Mouse (Mus musculus): ENCODE results near the gene Zcchc7. TPM values are rescaled to one million over a fixed set of nuclear protein-coding genes. Genes with fewer than 3 reads are reported as not detected.

Gene Zcchc7
- polyA plus RNA-seq, 1 experiment from 2014 or later: 24.3 TPM

- DNase-seq (ENCODE audit: low spot score): no peak
- WGBS: 59% methylated on average over 4 of the region's 4 CpGs
- no peak overlapping the region for H3K9ac ChIP-seq (ENCODE audit: low read length)
Observed at GRCm38 (mm10) chr4:44780462-44781157, 24.9 kb downstream of the Zcchc7 start.

GRCm38 (mm10) chr4:44781494-44781893 is 25.8 kb downstream of the Zcchc7 start:
- no peak overlapping the region for H3K9ac ChIP-seq (ENCODE audit: low read length)
- no peaks in the 10 kb centered on the region for H3K36me3 ChIP-seq (ENCODE audit: control insufficient read depth, insufficient read depth, low read length)
- no peak overlapping the region for H3K4me2 ChIP-seq (ENCODE audit: low read depth, low read length, severe bottlenecking)
- H3K27ac ChIP-seq (ENCODE audit: low read depth, low read length): no peak overlapping the region
- no peak for DNase-seq (ENCODE audit: low spot score)
- H3K9me3 ChIP-seq (ENCODE audit: control insufficient read depth, low read length): no peaks in the 10 kb centered on the region
- ATAC-seq (replicated peaks; ENCODE audit: low FRiP score): no peak
- H3K27me3 ChIP-seq (ENCODE audit: control insufficient read depth, insufficient read depth, low read length): no peaks in the 10 kb centered on the region
- no peaks in the 10 kb centered on the region; the same call in 1 of the 2 replicates for H3K4me1 ChIP-seq (replicated peaks; ENCODE audit: control insufficient read depth, insufficient read depth, low read length)
- 77% methylated on average over 1 of the region's 1 CpGs for WGBS
- H3K4me3 ChIP-seq (ENCODE audit: low read depth, low read length): no peak overlapping the region

More at GRCm38 (mm10) chr4:44780462-44781157, 24.9 kb downstream of the Zcchc7 start:
- Histone ChIP-seq H3K27ac (ENCODE audit: low read depth, low read length) (no peak overlapping the region), H3K4me3 (ENCODE audit: low read depth, low read length) (no peak overlapping the region), H3K4me2 (ENCODE audit: low read depth, low read length, severe bottlenecking) (no peak overlapping the region), H3K36me3 (ENCODE audit: control insufficient read depth, insufficient read depth, low read length) (no peaks in the 10 kb centered on the region), H3K9me3 (ENCODE audit: control insufficient read depth, low read length) (no peaks in the 10 kb centered on the region), H3K27me3 (ENCODE audit: control insufficient read depth, insufficient read depth, low read length) (no peaks in the 10 kb centered on the region), H3K4me1 (replicated peaks; ENCODE audit: control insufficient read depth, insufficient read depth, low read length) (no peaks in the 10 kb centered on the region; the same call in 1 of the 2 replicates)
- no peak for ATAC-seq (replicated peaks; ENCODE audit: low FRiP score)

GRCm38 (mm10) chr4:44783566-44784292 is 28.1 kb downstream of the Zcchc7 start:
- Histone ChIP-seq H3K4me3 (ENCODE audit: low read depth, low read length) (no peak overlapping the region), H3K36me3 (ENCODE audit: control insufficient read depth, insufficient read depth, low read length) (no peaks in the 10 kb centered on the region), H3K4me2 (ENCODE audit: low read depth, low read length, severe bottlenecking) (no peak overlapping the region), H3K9ac (ENCODE audit: low read length) (no peak overlapping the region), H3K4me1 (replicated peaks; ENCODE audit: control insufficient read depth, insufficient read depth, low read length) (no peaks in the 10 kb centered on the region; the same call in 1 of the 2 replicates), H3K9me3 (ENCODE audit: control insufficient read depth, low read length) (no peaks in the 10 kb centered on the region), H3K27me3 (ENCODE audit: control insufficient read depth, insufficient read depth, low read length) (no peaks in the 10 kb centered on the region), H3K27ac (ENCODE audit: low read depth, low read length) (no peak overlapping the region)
- ATAC-seq (replicated peaks; ENCODE audit: low FRiP score) (no peak), DNase-seq (ENCODE audit: low spot score) (no peak)
- WGBS: 6% methylated on average over 6 of the region's 6 CpGs

- Histone ChIP-seq H3K27ac (ENCODE audit: low read depth, low read length) (no peak overlapping the region), H3K4me2 (ENCODE audit: low read depth, low read length, severe bottlenecking) (no peak overlapping the region), H3K9me3 (ENCODE audit: control insufficient read depth, low read length) (no peaks in the 10 kb centered on the region), H3K9ac (ENCODE audit: low read length) (no peak overlapping the region), H3K4me1 (replicated peaks; ENCODE audit: control insufficient read depth, insufficient read depth, low read length) (no peaks in the 10 kb centered on the region), H3K27me3 (ENCODE audit: control insufficient read depth, insufficient read depth, low read length) (no peaks in the 10 kb centered on the region), H3K4me3 (ENCODE audit: low read depth, low read length) (no peak overlapping the region), H3K36me3 (ENCODE audit: control insufficient read depth, insufficient read depth, low read length) (no peaks in the 10 kb centered on the region)
- ATAC-seq (replicated peaks; ENCODE audit: low FRiP score) (no peak), DNase-seq (ENCODE audit: low spot score) (no peak)
- 94% methylated on average over 1 of the region's 1 CpGs for WGBS
Observed at GRCm38 (mm10) chr4:44812855-44813254, 57.2 kb downstream of the Zcchc7 start.

- Histone ChIP-seq H3K4me3 (ENCODE audit: low read depth, low read length) (no peak overlapping the region), H3K9me3 (ENCODE audit: control insufficient read depth, low read length) (no peaks in the 10 kb centered on the region), H3K36me3 (ENCODE audit: control insufficient read depth, insufficient read depth, low read length) (no peaks in the 10 kb centered on the region), H3K27me3 (ENCODE audit: control insufficient read depth, insufficient read depth, low read length) (no peaks in the 10 kb centered on the region), H3K27ac (ENCODE audit: low read depth, low read length) (no peak overlapping the region), H3K9ac (ENCODE audit: low read length) (no peak overlapping the region), H3K4me1 (replicated peaks; ENCODE audit: control insufficient read depth, insufficient read depth, low read length) (no peaks in the 10 kb centered on the region), H3K4me2 (ENCODE audit: low read depth, low read length, severe bottlenecking) (no peak overlapping the region)
- no peak for DNase-seq (ENCODE audit: low spot score)
- no peak for ATAC-seq (replicated peaks; ENCODE audit: low FRiP score)
- 71% methylated on average over 4 of the region's 4 CpGs for WGBS
Observed at GRCm38 (mm10) chr4:44813770-44814169, 58.1 kb downstream of the Zcchc7 start.

GRCm38 (mm10) chr4:44816584-44816983 is 60.9 kb downstream of the Zcchc7 start:
- H3K4me3 ChIP-seq (ENCODE audit: low read depth, low read length): no peak overlapping the region
- 82% methylated on average over 7 of the region's 7 CpGs for WGBS

GRCm38 (mm10) chr4:44830609-44831008 is 74.9 kb downstream of the Zcchc7 start:
- H3K9ac ChIP-seq (ENCODE audit: low read length): no peak overlapping the region
- DNase-seq (ENCODE audit: low spot score): no peak
- no peak overlapping the region for H3K4me2 ChIP-seq (ENCODE audit: low read depth, low read length, severe bottlenecking)
- H3K27ac ChIP-seq (ENCODE audit: low read depth, low read length): no peak overlapping the region
- ATAC-seq (replicated peaks; ENCODE audit: low FRiP score): no peak
- no peaks in the 10 kb centered on the region for H3K27me3 ChIP-seq (ENCODE audit: control insufficient read depth, insufficient read depth, low read length)
- H3K9me3 ChIP-seq (ENCODE audit: control insufficient read depth, low read length): no peaks in the 10 kb centered on the region
- no peaks in the 10 kb centered on the region for H3K4me1 ChIP-seq (replicated peaks; ENCODE audit: control insufficient read depth, insufficient read depth, low read length)
- 68% methylated on average over 3 of the region's 3 CpGs for WGBS
- no peaks in the 10 kb centered on the region for H3K36me3 ChIP-seq (ENCODE audit: control insufficient read depth, insufficient read depth, low read length)
- H3K4me3 ChIP-seq (ENCODE audit: low read depth, low read length): no peak overlapping the region

More at GRCm38 (mm10) chr4:44816584-44816983, 60.9 kb downstream of the Zcchc7 start:
- H3K9ac ChIP-seq (ENCODE audit: low read length): no peak overlapping the region
- H3K27ac ChIP-seq (ENCODE audit: low read depth, low read length): no peak overlapping the region
- H3K4me1 ChIP-seq (replicated peaks; ENCODE audit: control insufficient read depth, insufficient read depth, low read length): no peaks in the 10 kb centered on the region
- H3K27me3 ChIP-seq (ENCODE audit: control insufficient read depth, insufficient read depth, low read length): no peaks in the 10 kb centered on the region
- no peaks in the 10 kb centered on the region for H3K9me3 ChIP-seq (ENCODE audit: control insufficient read depth, low read length)
- no peak for ATAC-seq (replicated peaks; ENCODE audit: low FRiP score)
- DNase-seq (ENCODE audit: low spot score): no peak
- H3K36me3 ChIP-seq (ENCODE audit: control insufficient read depth, insufficient read depth, low read length): no peaks in the 10 kb centered on the region
- no peak overlapping the region for H3K4me2 ChIP-seq (ENCODE audit: low read depth, low read length, severe bottlenecking)

- H3K27ac ChIP-seq (ENCODE audit: low read depth, low read length): no peak overlapping the region
- H3K9ac ChIP-seq (ENCODE audit: low read length): no peak overlapping the region
- no peak overlapping the region for H3K4me2 ChIP-seq (ENCODE audit: low read depth, low read length, severe bottlenecking)
- ATAC-seq (replicated peaks; ENCODE audit: low FRiP score): peak; percentile 80
- no peak overlapping the region for H3K4me3 ChIP-seq (ENCODE audit: low read depth, low read length)
- H3K27me3 ChIP-seq (ENCODE audit: control insufficient read depth, insufficient read depth, low read length): peaks cover 7% of the 10 kb centered on the region; the same call in 1 of the 2 replicates
- DNase-seq (ENCODE audit: low spot score): peak; percentile 74
- no peaks in the 10 kb centered on the region for H3K36me3 ChIP-seq (ENCODE audit: control insufficient read depth, insufficient read depth, low read length)
- no peaks in the 10 kb centered on the region for H3K9me3 ChIP-seq (ENCODE audit: control insufficient read depth, low read length)
- peaks cover 4% of the 10 kb centered on the region; the same call in 1 of the 2 replicates for H3K4me1 ChIP-seq (replicated peaks; ENCODE audit: control insufficient read depth, insufficient read depth, low read length)
- WGBS: 5% methylated on average over 6 of the region's 6 CpGs
Observed at GRCm38 (mm10) chr4:44851835-44852251, 96.2 kb downstream of the Zcchc7 start.
